Mouse (Mus musculus) megakaryocyte, embryonic 14.5 days (primary cell): ENCODE results near the gene Zfp654.

Experiments
- FLI1 ChIP-seq: IDR thresholded peaks from 2 replicates; pipeline ENCODE4 v1.6.1; 2012; ENCODE audit warnings: low read length, inconsistent platforms, mixed read lengths
- GATA1 ChIP-seq: IDR thresholded peaks from 3 replicates; pipeline ENCODE4 v1.6.1; 2012; ENCODE audit warnings: mixed read lengths, low read length, inconsistent platforms, borderline replicate concordance

DNA sequence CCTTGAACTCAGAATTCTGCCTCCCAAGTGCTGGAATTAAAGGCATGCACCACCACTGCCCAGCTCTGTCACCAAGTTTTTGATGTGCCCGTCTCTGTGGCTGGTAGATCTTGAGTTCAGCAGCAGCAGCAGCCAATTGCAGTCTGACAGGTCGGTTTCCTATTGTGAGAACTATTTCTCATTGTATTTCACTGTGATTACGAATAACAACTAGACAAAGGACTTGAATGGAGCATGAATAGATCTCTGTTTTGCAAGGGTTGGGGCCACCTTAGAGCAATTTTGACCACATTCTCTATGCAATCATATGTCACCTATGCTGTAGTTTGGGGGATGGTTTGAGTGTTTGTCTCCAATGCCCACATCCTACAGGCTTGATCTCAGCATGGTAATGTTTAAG lies 29.5 kb upstream of the Zfp654 start:
- TF ChIP-seq FLI1 (no peak), GATA1 (no peak)
